Mouse (Mus musculus) A20 (cell line): ENCODE results near the gene Prr3.
"Not testable (repeated sequence)": the region's sequence is repeated elsewhere in the genome, so short reads cannot be mapped to it uniquely, and the experiment has no call there.

ENCODE experiments used
- DNase-seq: peaks from one replicate; pipeline ENCODE4 v3.0.0-alpha.2; 2011; ENCODE audit warnings: low read depth, low spot score

Gene Prr3

GRCm38 (mm10) chr17:35937700-35938348, 42.2 kb downstream of the Prr3 start:
- DNase-seq: peak; percentile 79

- DNase-seq: not testable (repeated sequence)
Measured at GRCm38 (mm10) chr17:35935763-35936162, 44.3 kb downstream of the Prr3 start.

DNA sequence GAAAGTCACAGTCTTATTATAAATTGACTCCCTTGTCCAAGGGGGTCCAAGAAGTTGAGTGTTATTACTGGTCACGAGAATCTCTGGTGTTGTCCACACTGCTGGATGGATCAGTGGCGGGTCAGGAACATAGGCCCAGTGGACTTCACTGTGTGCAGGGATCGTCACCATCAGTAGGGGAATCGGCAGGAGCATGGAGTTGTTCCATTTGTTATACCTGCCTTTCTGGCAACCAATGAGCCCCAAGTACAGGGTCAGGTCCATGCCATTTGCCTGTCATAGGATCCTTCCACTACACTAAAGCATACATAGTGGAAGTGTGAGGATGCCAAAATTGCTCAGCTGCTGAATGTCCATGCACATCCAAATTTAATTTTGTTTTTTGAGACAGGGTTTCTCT, 47.4 kb downstream of the Prr3 start:
- no peak for DNase-seq

- no peak for DNase-seq
Measured at GRCm38 (mm10) chr17:35930627-35931026, 49.4 kb downstream of the Prr3 start.

DNA sequence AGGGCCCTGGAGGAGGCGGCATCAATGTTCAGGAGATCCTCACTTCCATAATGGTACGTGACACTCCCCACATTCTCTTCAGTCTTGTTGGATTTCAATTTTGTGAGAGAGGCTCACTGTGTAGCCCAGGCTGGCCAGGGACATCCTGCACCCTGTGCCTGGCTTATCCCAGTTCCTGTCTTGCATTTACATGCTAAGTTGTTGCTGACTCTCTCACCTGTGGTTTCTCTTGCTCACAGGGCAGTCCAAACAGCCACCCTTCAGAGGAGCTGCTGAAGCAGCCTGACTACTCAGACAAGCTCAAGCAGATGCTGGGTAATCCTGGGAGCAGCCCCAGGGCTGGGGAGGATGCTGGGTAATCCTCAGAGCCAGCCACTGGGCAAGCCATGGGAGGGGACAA, 50.5 kb downstream of the Prr3 start:
- DNase-seq: no peak

- no peak for DNase-seq
Measured at GRCm38 (mm10) chr17:35927471-35927870, 52.6 kb downstream of the Prr3 start.

DNA sequence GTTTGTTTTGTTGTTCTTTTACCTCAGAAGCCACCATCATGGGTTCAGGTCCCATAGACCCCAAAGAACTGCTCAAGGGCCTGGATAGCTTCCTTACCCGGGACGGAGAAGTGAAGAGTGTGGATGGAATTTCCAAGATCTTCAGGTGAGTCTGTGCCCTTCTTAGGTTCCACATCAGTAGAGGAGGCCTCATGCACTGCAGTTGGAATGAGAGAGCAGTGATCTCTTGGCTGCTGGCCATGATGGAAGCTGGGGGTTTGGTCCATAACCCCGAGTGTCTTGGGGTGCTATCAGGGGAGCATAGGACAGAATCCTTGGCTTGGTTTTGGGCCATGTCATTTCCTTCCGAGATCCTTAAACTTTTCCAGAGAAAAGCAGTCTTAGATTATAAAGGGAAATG, 56.8 kb downstream of the Prr3 start:
- no peak for DNase-seq

- DNase-seq: no peak
Measured at GRCm38 (mm10) chr17:35922566-35922965, 57.5 kb downstream of the Prr3 start.
